Comparison of ENCODE assay signal across 8 mouse cellular contexts in genomic region chr8:108690576-108691455, GRCm38 (mm10).
DNase-seq lines count a peak whose midpoint lies in the region; ATAC-seq and TF ChIP-seq lines count a peak whose summit lies in the region.
"Had no signal": no experiment of that assay in that cellular context is flagged by ENCODE, and none has a peak within 500 bp of the region (broad histone marks: within the 10 kb centered on the region; RNA-seq: fewer than 3 reads in every experiment).

No protein-coding gene starts in this region.

- no peak for TF ChIP-seq CTCF in lung, postnatal 0 days (IDR thresholded peaks at IDR 0.05)

- TF ChIP-seq EP300 in lung, postnatal 0 days (IDR thresholded peaks at IDR 0.05) = no peak

- 14% methylated on average over 14 of the region's 14 CpGs for WGBS in lung, postnatal 0 days
- whole genome bisulfite sequencing in forebrain, embryonic 11.5 days = 26% methylated on average over 14 of the region's 14 CpGs
- 18% methylated on average over 14 of the region's 14 CpGs for WGBS in intestine, embryonic 14.5 days
- 26% methylated on average over 14 of the region's 14 CpGs for WGBS in midbrain, embryonic 14.5 days

- H3K4me2 ChIP-seq in lung, postnatal 0 days (replicated peaks; ENCODE audit: low read depth, low read length) = peak overlapping the region; percentile 53; the same call in 1 of the 2 replicates
- H3K4me2 ChIP-seq in forebrain, embryonic 11.5 days (ENCODE audit: low read depth, low read length, severe bottlenecking) = peak overlapping the region; percentile 40; the same call in 1 of the 2 replicates
- peak overlapping the region; percentile 53 for H3K4me2 ChIP-seq in intestine, embryonic 14.5 days (ENCODE audit: low read length)
- peak overlapping the region; percentile 53 for H3K4me2 ChIP-seq in midbrain, embryonic 14.5 days (ENCODE audit: low read length)

- intact Hi-C loops in left cerebral cortex, postnatal 36 days (cut with DNase I) = loop anchor here (10.0 kb wide), 1 partner anchor 1086 kb away; no protein-coding TSS in a partner anchor

- no peak overlapping the region for H3K9ac ChIP-seq in lung, postnatal 0 days (replicated peaks; ENCODE audit: low read depth)
- H3K9ac ChIP-seq in forebrain, embryonic 11.5 days (ENCODE audit: low read length) = no peak overlapping the region
- no peak overlapping the region for H3K9ac ChIP-seq in intestine, embryonic 14.5 days (ENCODE audit: low read length)
- H3K9ac ChIP-seq in midbrain, embryonic 14.5 days (replicated peaks; ENCODE audit: low read length) = peak overlapping the region; percentile 26; the same call in 1 of the 2 replicates

- H3K27ac ChIP-seq in lung, postnatal 0 days (ENCODE audit: low read length) = no peak overlapping the region
- H3K27ac ChIP-seq in forebrain, embryonic 11.5 days (ENCODE audit: low read depth, low read length) = no peak overlapping the region
- H3K27ac ChIP-seq in intestine, embryonic 14.5 days (ENCODE audit: low read depth) = no peak overlapping the region; the same call in 1 of the 2 replicates
- H3K27ac ChIP-seq in midbrain, embryonic 14.5 days (replicated peaks; ENCODE audit: low read depth, low read length) = peak overlapping the region; percentile 77
- H3K27ac ChIP-seq: left cerebral cortex, adult 2 months had no signal

- H3K27me3 ChIP-seq in lung, postnatal 0 days (replicated peaks; ENCODE audit: insufficient read depth, low read length) = 0 out of 2 replicates have a peak, but pooled peaks cover 7% of the 10 kb centered on the region
- H3K27me3 ChIP-seq in forebrain, embryonic 11.5 days (ENCODE audit: control insufficient read depth, insufficient read depth, low read length) = peaks cover 30% of the 10 kb centered on the region
- peaks cover 17% of the 10 kb centered on the region for H3K27me3 ChIP-seq in intestine, embryonic 14.5 days (replicated peaks; ENCODE audit: control insufficient read depth, insufficient read depth, low read length)
- peaks cover 11% of the 10 kb centered on the region; the same call in 1 of the 2 replicates for H3K27me3 ChIP-seq in midbrain, embryonic 14.5 days (ENCODE audit: control insufficient read depth, insufficient read depth, low read length)

- ATAC-seq in lung, postnatal 0 days = peak; percentile 15; the same call in 1 of the 2 replicates
- ATAC-seq in forebrain, embryonic 11.5 days (replicated peaks; ENCODE audit: low FRiP score) = no peak
- ATAC-seq in intestine, embryonic 14.5 days (replicated peaks; ENCODE audit: low FRiP score, low TSS enrichment, low read depth) = 0 out of 2 replicates have a peak, but pooled peaks have one; percentile 20
- no peak for ATAC-seq in midbrain, embryonic 14.5 days (ENCODE audit: low FRiP score, low TSS enrichment)

- no peak overlapping the region for H3K4me3 ChIP-seq in lung, postnatal 0 days (ENCODE audit: low read depth, low read length)
- no peak overlapping the region for H3K4me3 ChIP-seq in forebrain, embryonic 11.5 days (ENCODE audit: low read depth, low read length)
- no peak overlapping the region for H3K4me3 ChIP-seq in intestine, embryonic 14.5 days (ENCODE audit: low read depth, low read length)
- H3K4me3 ChIP-seq in midbrain, embryonic 14.5 days (replicated peaks; ENCODE audit: low read depth, low read length) = no peak overlapping the region; the same call in 1 of the 2 replicates
- H3K4me3 ChIP-seq: left cerebral cortex, adult 2 months had no signal

- no peaks in the 10 kb centered on the region for H3K9me3 ChIP-seq in lung, postnatal 0 days (ENCODE audit: low read length)
- H3K9me3 ChIP-seq in forebrain, embryonic 11.5 days (ENCODE audit: control insufficient read depth, low read length) = no peaks in the 10 kb centered on the region
- no peaks in the 10 kb centered on the region for H3K9me3 ChIP-seq in intestine, embryonic 14.5 days (ENCODE audit: control insufficient read depth, low read length)
- no peaks in the 10 kb centered on the region for H3K9me3 ChIP-seq in midbrain, embryonic 14.5 days (ENCODE audit: control insufficient read depth, low read length)

- no peaks in the 10 kb centered on the region for H3K36me3 ChIP-seq in lung, postnatal 0 days (ENCODE audit: insufficient read depth, low read length)
- no peaks in the 10 kb centered on the region for H3K36me3 ChIP-seq in forebrain, embryonic 11.5 days (ENCODE audit: control insufficient read depth, insufficient read depth, low read length)
- no peaks in the 10 kb centered on the region for H3K36me3 ChIP-seq in intestine, embryonic 14.5 days (ENCODE audit: control insufficient read depth, insufficient read depth, low read length)
- H3K36me3 ChIP-seq in midbrain, embryonic 14.5 days (ENCODE audit: control insufficient read depth, insufficient read depth, low read length) = no peaks in the 10 kb centered on the region

- DNase-seq in lung, postnatal 0 days (ENCODE audit: low spot score) = no peak
- DNase-seq in lung, postnatal 14 days = no peak
- peak; percentile 69 for DNase-seq in forebrain, embryonic 11.5 days (ENCODE audit: low spot score)
- no peak for DNase-seq in intestine, embryonic 14.5 days (ENCODE audit: low spot score)
- DNase-seq in midbrain, embryonic 14.5 days = peak; percentile 75
- DNase-seq in thymus, postnatal 14 days = no peak
- no peak for DNase-seq in left cerebral cortex, postnatal 36 days (ENCODE audit: low spot score in 2 of 2)

- H3K4me1 ChIP-seq in lung, postnatal 0 days (ENCODE audit: insufficient read depth, low read depth, low read length) = no peaks in the 10 kb centered on the region; the same call in 1 of the 2 replicates
- H3K4me1 ChIP-seq in forebrain, embryonic 11.5 days (replicated peaks; ENCODE audit: control insufficient read depth, insufficient read depth, low read length) = peaks cover 7% of the 10 kb centered on the region; the same call in 1 of the 2 replicates
- H3K4me1 ChIP-seq in intestine, embryonic 14.5 days (replicated peaks; ENCODE audit: control insufficient read depth, insufficient read depth, low read length) = peaks cover 14% of the 10 kb centered on the region
- H3K4me1 ChIP-seq in midbrain, embryonic 14.5 days (ENCODE audit: control insufficient read depth, insufficient read depth, low read length) = peaks cover 29% of the 10 kb centered on the region

Comparison
In these comparisons a context has a peak if more than half of its experiments do, and no peak if none do; other contexts are left out.
1. ATAC-seq: peak in lung, postnatal 0 days (single experiment) and intestine, embryonic 14.5 days (single experiment); none in forebrain, embryonic 11.5 days (single experiment) and midbrain, embryonic 14.5 days (single experiment).
2. DNase-seq: peak in forebrain, embryonic 11.5 days (single experiment) and midbrain, embryonic 14.5 days (single experiment); none in lung, postnatal 0 days (single experiment), lung, postnatal 14 days (single experiment), intestine, embryonic 14.5 days (single experiment), thymus, postnatal 14 days (single experiment) and left cerebral cortex, postnatal 36 days (0 of 2).
3. Peak in every context shown above with its lines, with median percentiles within 50 percentile points of each other: H3K4me2 ChIP-seq.